Mouse (Mus musculus) G1E (cell line): ENCODE measurements around the gene Galc. TPM values are rescaled to one million over a fixed set of nuclear protein-coding genes. Genes with fewer than 3 reads are reported as not detected.

Experiments used
- ATAC-seq: 2 replicates; pipeline ENCODE4 v1.8.0; 2016; ENCODE audit warnings: mild to moderate bottlenecking; ENCODE audit not compliant: insufficient number of reproducible peaks, poor library complexity, low FRiP score, severe bottlenecking; ENCODE audit errors: extremely low read depth
- DNase-seq: peaks from one replicate; pipeline ENCODE4 v3.0.0; 2012; ENCODE audit warnings: low spot score
- H3K27me3 ChIP-seq: 2 replicates; pipeline ENCODE4 v1.6.1; 2012; ENCODE audit warnings: mild to moderate bottlenecking, low read length, inconsistent platforms; ENCODE audit not compliant: insufficient read depth
- H3K36me3 ChIP-seq: replicated peaks from 2 replicates; pipeline ENCODE3; 2012; ENCODE audit warnings: mild to moderate bottlenecking, inconsistent platforms
- H3K4me1 ChIP-seq: 2 replicates; pipeline ENCODE4 v1.6.1; 2012; ENCODE audit warnings: low read depth, low read length, inconsistent platforms, mixed read lengths; ENCODE audit not compliant: insufficient read depth
- H3K4me3 ChIP-seq: 2 replicates; pipeline ENCODE4 v1.5.1; 2012; ENCODE audit warnings: low read depth, mild to moderate bottlenecking, inconsistent platforms, low read length, moderate library complexity, mixed read lengths
- H3K9me3 ChIP-seq: replicated peaks from 2 replicates; pipeline ENCODE4 v1.6.1; 2012; ENCODE audit warnings: inconsistent platforms
- CTCF ChIP-seq: IDR thresholded peaks from 2 replicates; pipeline ENCODE4 v1.5.1; 2012; ENCODE audit warnings: low read depth, low read length, inconsistent platforms, mixed read lengths
- GATA1 ChIP-seq: IDR thresholded peaks from 2 replicates; pipeline ENCODE4 v1.6.1; 2012; ENCODE audit warnings: borderline replicate concordance, low read length, inconsistent platforms, mixed read lengths
- GATA2 ChIP-seq: IDR thresholded peaks from 2 replicates; pipeline ENCODE4 v1.6.1; 2012; ENCODE audit warnings: low read depth, low read length, inconsistent platforms, borderline replicate concordance
- POLR2AphosphoS5 ChIP-seq: IDR thresholded peaks from 2 replicates; pipeline ENCODE4 v1.6.1; 2012; ENCODE audit warnings: low read depth, low read length, inconsistent platforms; ENCODE audit not compliant: insufficient replicate concordance
- TAL1 ChIP-seq: conservative IDR thresholded peaks from 2 replicates; pipeline ENCODE4 v1.6.1; 2012; ENCODE audit warnings: low read depth, low read length, inconsistent platforms, mixed read lengths
- polyA plus RNA-seq: library from polyadenylated mRNA; stranded (reverse); fragments of >175 nt; gene quantifications from 2 replicates; pipeline ENCODE4 v1.2.3, GENCODE M21; 2012
- total RNA-seq, 2 experiments: library from RNA; stranded (forward) in 1 of 2; stranded (reverse) in 1 of 2; fragments of 200-1000 nt in 1 of 2; fragments of >200 nt in 1 of 2; fragmentation: Nextera tagmentation in 1 of 2; gene quantifications; 2 replicates each; pipeline ENCODE4 v1.2.3; 2014 to 2017

Gene Galc
- total and polyA plus RNA-seq, 3 experiments: 10.1 to 174 (median 131) TPM

DNA sequence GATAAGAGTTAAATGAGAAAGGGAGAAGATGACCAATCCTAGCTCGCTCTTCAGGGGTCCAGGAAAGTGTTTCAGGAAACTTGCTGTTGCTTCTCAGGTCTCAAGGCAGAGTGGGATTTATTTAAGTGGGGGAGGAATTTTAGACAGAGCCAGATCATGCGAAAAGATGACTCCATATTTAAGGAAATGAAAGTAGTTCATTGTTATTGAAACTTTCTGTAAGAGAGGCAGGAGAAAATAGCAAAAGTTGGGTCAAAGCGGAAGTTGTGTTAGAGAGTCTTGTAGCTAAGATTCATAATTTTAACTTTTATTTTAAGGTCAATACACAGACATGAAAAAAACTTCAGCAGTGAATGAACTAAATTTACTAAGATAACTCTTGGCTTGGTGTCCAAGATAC, 31.2 kb upstream of the Galc start:
- TF ChIP-seq POLR2AphosphoS5 (no peak), GATA2 (no peak), TAL1 (no peak), GATA1 (no peak), CTCF (no peak)
- Histone ChIP-seq H3K4me1 (no peaks in the 10 kb centered on the region), H3K36me3 (no peaks in the 10 kb centered on the region), H3K9me3 (no peaks in the 10 kb centered on the region), H3K4me3 (no peak overlapping the region), H3K27me3 (no peaks in the 10 kb centered on the region; the same call in 1 of the 2 replicates)
- DNase-seq: no peak
- ATAC-seq: no peak

- Histone ChIP-seq H3K27me3 (no peaks in the 10 kb centered on the region; the same call in 1 of the 2 replicates), H3K4me3 (no peak overlapping the region), H3K9me3 (no peaks in the 10 kb centered on the region), H3K4me1 (peaks cover 10% of the 10 kb centered on the region), H3K36me3 (no peaks in the 10 kb centered on the region)
- no peak for ATAC-seq
- no peak for DNase-seq
- TF ChIP-seq GATA2: no peak
- no peak for TF ChIP-seq TAL1
- no peak for TF ChIP-seq GATA1
- no peak for TF ChIP-seq CTCF
- TF ChIP-seq POLR2AphosphoS5: no peak
Observed at GRCm38 (mm10) chr12:98284477-98284876, 25.2 kb upstream of the Galc start.

GRCm38 (mm10) chr12:98283487-98283860, 24.2 kb upstream of the Galc start:
- H3K36me3 ChIP-seq: peaks cover 3% of the 10 kb centered on the region
- H3K4me3 ChIP-seq: no peak overlapping the region
- DNase-seq (no peak), ATAC-seq (no peak)
- H3K4me1 ChIP-seq: peaks cover 10% of the 10 kb centered on the region
- no peaks in the 10 kb centered on the region; the same call in 1 of the 2 replicates for H3K27me3 ChIP-seq
- no peak for TF ChIP-seq POLR2AphosphoS5
- TF ChIP-seq GATA1: no peak
- no peak for TF ChIP-seq GATA2
- no peaks in the 10 kb centered on the region for H3K9me3 ChIP-seq

GRCm38 (mm10) chr12:98282776-98283486, 23.7 kb upstream of the Galc start:
- DNase-seq (no peak), ATAC-seq (no peak)
- H3K27me3 ChIP-seq: no peaks in the 10 kb centered on the region; the same call in 1 of the 2 replicates
- no peak for TF ChIP-seq GATA1
- TF ChIP-seq POLR2AphosphoS5: no peak
- TF ChIP-seq TAL1: no peak
- TF ChIP-seq CTCF: no peak
- TF ChIP-seq GATA2: no peak
- H3K4me1 ChIP-seq: peaks cover 13% of the 10 kb centered on the region
- H3K36me3 ChIP-seq: peaks cover 6% of the 10 kb centered on the region
- H3K9me3 ChIP-seq: no peaks in the 10 kb centered on the region
- H3K4me3 ChIP-seq: no peak overlapping the region

GRCm38 (mm10) chr12:98280996-98281395, 21.7 kb upstream of the Galc start:
- Histone ChIP-seq H3K27me3 (no peaks in the 10 kb centered on the region), H3K9me3 (no peaks in the 10 kb centered on the region), H3K4me1 (peaks cover 13% of the 10 kb centered on the region), H3K4me3 (no peak overlapping the region), H3K36me3 (peaks cover 12% of the 10 kb centered on the region)
- no peak for DNase-seq
- TF ChIP-seq GATA2 (no peak), GATA1 (no peak), TAL1 (no peak), POLR2AphosphoS5 (no peak), CTCF (no peak)
- ATAC-seq: no peak

DNA sequence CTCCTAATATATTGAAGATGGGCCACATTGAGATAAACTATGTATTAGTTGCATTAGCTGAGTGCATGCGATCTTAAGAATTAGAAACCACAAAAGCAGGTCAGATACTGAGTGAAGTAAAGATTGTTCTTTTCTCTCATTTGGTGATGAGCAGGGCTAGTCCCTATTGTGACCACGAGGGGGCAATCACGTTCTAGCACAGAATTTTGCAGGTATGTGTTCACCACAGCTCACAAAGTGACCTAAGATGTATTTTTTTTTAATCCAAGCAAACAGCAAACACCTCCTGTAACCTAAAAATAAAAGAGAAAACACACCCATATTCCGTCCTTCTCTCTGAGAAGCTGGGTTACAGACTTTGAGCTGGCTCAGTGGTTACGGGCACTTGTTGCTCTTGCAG, 21.3 kb upstream of the Galc start:
- H3K36me3 ChIP-seq: peaks cover 15% of the 10 kb centered on the region
- H3K4me1 ChIP-seq: peaks cover 15% of the 10 kb centered on the region
- H3K9me3 ChIP-seq: no peaks in the 10 kb centered on the region
- ATAC-seq (peak; percentile 71), DNase-seq (no peak)
- H3K27me3 ChIP-seq: no peaks in the 10 kb centered on the region
- H3K4me3 ChIP-seq: no peak overlapping the region
- no peak for TF ChIP-seq GATA1
- TF ChIP-seq CTCF: peak; percentile 92
- no peak for TF ChIP-seq TAL1
- TF ChIP-seq POLR2AphosphoS5: no peak
- TF ChIP-seq GATA2: no peak
